12 mouse cellular contexts compared by ENCODE assay signal in genomic region chr10:109999904-110000303, GRCm38 (mm10).
DNase-seq lines count a peak whose midpoint lies in the region; ATAC-seq and TF ChIP-seq lines count a peak whose summit lies in the region.
"Had no signal": no experiment of that assay in that cellular context is flagged by ENCODE, and none has a peak within 500 bp of the region (broad histone marks: within the 10 kb centered on the region; RNA-seq: fewer than 3 reads in every experiment).

No protein-coding gene starts in this region.

- H3K36me3 ChIP-seq in hindbrain, embryonic 11.5 days (ENCODE audit: control insufficient read depth, insufficient read depth, low read length), result no peaks in the 10 kb centered on the region
- no peaks in the 10 kb centered on the region for H3K36me3 ChIP-seq in hindbrain, postnatal 0 days (ENCODE audit: insufficient read depth, low read length)
- H3K36me3 ChIP-seq in embryonic facial prominence, embryonic 12.5 days, result no peaks in the 10 kb centered on the region
- H3K36me3 ChIP-seq in limb, embryonic 13.5 days, result no peaks in the 10 kb centered on the region

- 80% methylated on average over 10 of the region's 10 CpGs for WGBS in hindbrain, embryonic 11.5 days
- WGBS in hindbrain, postnatal 0 days, result 43% methylated on average over 10 of the region's 10 CpGs
- 42% methylated on average over 10 of the region's 10 CpGs for WGBS in embryonic facial prominence, embryonic 12.5 days
- WGBS in limb, embryonic 13.5 days, result 76% methylated on average over 10 of the region's 10 CpGs

- no peak overlapping the region for H3K27ac ChIP-seq in hindbrain, embryonic 11.5 days (ENCODE audit: low read depth, low read length)
- no peak overlapping the region for H3K27ac ChIP-seq in hindbrain, postnatal 0 days
- 0 out of 2 replicates have a peak overlapping the region, but pooled peaks have one; percentile 17 for H3K27ac ChIP-seq in embryonic facial prominence, embryonic 12.5 days
- no peak overlapping the region for H3K27ac ChIP-seq in limb, embryonic 13.5 days
- H3K27ac ChIP-seq: hindbrain, embryonic 14.5 days; left cerebral cortex, adult 2 months had no signal

- no peaks in the 10 kb centered on the region for H3K4me1 ChIP-seq in hindbrain, embryonic 11.5 days (replicated peaks; ENCODE audit: control insufficient read depth, insufficient read depth, low read length)
- no peaks in the 10 kb centered on the region for H3K4me1 ChIP-seq in hindbrain, postnatal 0 days (ENCODE audit: insufficient read depth, low read length)
- H3K4me1 ChIP-seq in embryonic facial prominence, embryonic 12.5 days, result no peaks in the 10 kb centered on the region
- H3K4me1 ChIP-seq in limb, embryonic 13.5 days, result no peaks in the 10 kb centered on the region

- no peak for ATAC-seq in hindbrain, embryonic 11.5 days (ENCODE audit: low FRiP score)
- no peak for ATAC-seq in hindbrain, postnatal 0 days
- no peak for ATAC-seq in embryonic facial prominence, embryonic 12.5 days (ENCODE audit: insufficient number of reproducible peaks, insufficient read depth, low FRiP score, low TSS enrichment)
- no peak for ATAC-seq in limb, embryonic 13.5 days (ENCODE audit: low FRiP score, low read depth)
- ATAC-seq in megakaryocyte, adult 5-6 weeks (ENCODE audit: poor library complexity, severe bottlenecking), result no peak
- ATAC-seq: forebrain, embryonic 14.5 days had no signal

- H3K9me3 ChIP-seq in hindbrain, embryonic 11.5 days (ENCODE audit: control insufficient read depth, low read length), result no peaks in the 10 kb centered on the region
- H3K9me3 ChIP-seq in hindbrain, postnatal 0 days (ENCODE audit: low read length), result no peaks in the 10 kb centered on the region
- no peaks in the 10 kb centered on the region for H3K9me3 ChIP-seq in embryonic facial prominence, embryonic 12.5 days
- no peaks in the 10 kb centered on the region for H3K9me3 ChIP-seq in limb, embryonic 13.5 days

- DNase-seq in hindbrain, embryonic 11.5 days (ENCODE audit: low spot score), result peak; percentile 5
- DNase-seq in hindbrain, postnatal 0 days (ENCODE audit: low spot score), result no peak
- DNase-seq in embryo, embryonic 10 days (ENCODE audit: low spot score), result peak; percentile 19
- no peak for DNase-seq in lung, postnatal 36 days
- DNase-seq: cerebellum, adult 18-20 months; lung, adult 18-20 months had no signal

- no peak overlapping the region for H3K9ac ChIP-seq in hindbrain, embryonic 11.5 days (ENCODE audit: low read depth, low read length)
- H3K9ac ChIP-seq in hindbrain, postnatal 0 days (replicated peaks; ENCODE audit: low read length), result no peak overlapping the region
- H3K9ac ChIP-seq in embryonic facial prominence, embryonic 12.5 days, result no peak overlapping the region
- no peak overlapping the region for H3K9ac ChIP-seq in limb, embryonic 13.5 days
- H3K9ac ChIP-seq: hindbrain, embryonic 14.5 days had no signal

- H3K27me3 ChIP-seq in hindbrain, embryonic 11.5 days (ENCODE audit: control insufficient read depth, insufficient read depth, low read length), result no peaks in the 10 kb centered on the region
- H3K27me3 ChIP-seq in hindbrain, postnatal 0 days (ENCODE audit: insufficient read depth, low read length), result no peaks in the 10 kb centered on the region
- H3K27me3 ChIP-seq in embryonic facial prominence, embryonic 12.5 days, result no peaks in the 10 kb centered on the region
- no peaks in the 10 kb centered on the region; the same call in 1 of the 2 replicates for H3K27me3 ChIP-seq in limb, embryonic 13.5 days

- H3K4me2 ChIP-seq in hindbrain, embryonic 11.5 days (replicated peaks; ENCODE audit: low read depth, low read length), result no peak overlapping the region
- H3K4me2 ChIP-seq in hindbrain, postnatal 0 days (ENCODE audit: low read depth, low read length), result no peak overlapping the region
- peak overlapping the region; percentile 16; the same call in 1 of the 2 replicates for H3K4me2 ChIP-seq in embryonic facial prominence, embryonic 12.5 days (replicated peaks)
- H3K4me2 ChIP-seq in limb, embryonic 13.5 days (replicated peaks), result peak overlapping the region; percentile 23
- H3K4me2 ChIP-seq: hindbrain, embryonic 14.5 days had no signal

- TF ChIP-seq CTCF in hindbrain, postnatal 0 days (IDR thresholded peaks at IDR 0.05; ENCODE audit: low read depth), result no peak

- H3K4me3 ChIP-seq in hindbrain, embryonic 11.5 days (ENCODE audit: low read depth, low read length), result no peak overlapping the region
- no peak overlapping the region for H3K4me3 ChIP-seq in hindbrain, postnatal 0 days (ENCODE audit: low read length)
- no peak overlapping the region for H3K4me3 ChIP-seq in embryonic facial prominence, embryonic 12.5 days
- H3K4me3 ChIP-seq in limb, embryonic 13.5 days, result no peak overlapping the region
- H3K4me3 ChIP-seq: left cerebral cortex, adult 2 months had no signal

Comparison
In these comparisons a context has a peak if more than half of its experiments do, and no peak if none do; other contexts are left out.
1. DNase-seq: peak in hindbrain, embryonic 11.5 days (single experiment) and embryo, embryonic 10 days (single experiment); none in hindbrain, postnatal 0 days (single experiment) and lung, postnatal 36 days (single experiment).
2. H3K4me2 ChIP-seq: peak in embryonic facial prominence, embryonic 12.5 days (single experiment) and limb, embryonic 13.5 days (single experiment); none in hindbrain, embryonic 11.5 days (single experiment) and hindbrain, postnatal 0 days (single experiment).